Mouse (Mus musculus) heart, adult 11 months (tissue): Measurements from ENCODE around the gene Vti1a.

Experiments
- DNase-seq: peaks from one replicate; pipeline ENCODE4 v3.0.0; 2022

Vti1a gene

DNA sequence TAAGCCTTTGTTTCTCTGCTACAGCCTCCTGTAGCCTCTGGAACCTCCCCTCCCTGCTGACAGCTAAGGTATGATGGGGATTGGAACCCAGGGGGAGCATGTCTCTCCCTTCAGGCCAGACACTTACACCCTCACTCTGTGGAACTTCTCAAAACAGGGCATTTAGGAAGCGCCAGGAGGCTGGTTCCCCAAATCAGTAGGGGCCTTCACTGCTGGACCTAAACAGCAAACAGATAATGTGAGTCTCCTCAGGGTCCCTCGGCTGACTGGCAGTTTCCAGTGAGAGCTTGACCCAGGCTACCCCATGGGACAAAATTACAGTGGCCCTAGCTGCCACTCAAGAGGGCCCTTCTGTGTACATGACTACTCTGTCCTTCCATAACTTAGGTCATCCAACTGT lies 325.8 kb downstream of the Vti1a start:
- peak; percentile 90 for DNase-seq

DNA sequence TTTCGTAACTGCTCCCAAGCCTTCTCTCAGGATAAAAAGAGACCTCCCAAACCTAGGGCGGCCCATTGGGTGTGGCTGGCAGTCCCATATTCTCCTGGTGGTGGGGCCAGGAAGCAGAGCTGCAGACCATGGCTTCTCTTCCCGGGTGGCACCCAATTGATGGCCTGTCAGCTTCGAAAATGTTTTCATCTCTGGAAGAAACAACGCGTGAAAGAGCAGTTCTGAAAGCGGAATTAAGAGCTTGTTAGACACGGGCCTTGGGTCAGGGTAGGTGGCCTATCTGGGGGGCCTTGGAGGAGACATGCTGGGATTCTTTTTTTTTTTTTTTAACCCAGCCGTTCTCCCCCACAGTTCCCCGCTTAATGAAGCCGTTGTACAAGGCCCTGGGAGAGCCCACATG lies 326.3 kb downstream of the Vti1a start:
- no peak for DNase-seq

DNA sequence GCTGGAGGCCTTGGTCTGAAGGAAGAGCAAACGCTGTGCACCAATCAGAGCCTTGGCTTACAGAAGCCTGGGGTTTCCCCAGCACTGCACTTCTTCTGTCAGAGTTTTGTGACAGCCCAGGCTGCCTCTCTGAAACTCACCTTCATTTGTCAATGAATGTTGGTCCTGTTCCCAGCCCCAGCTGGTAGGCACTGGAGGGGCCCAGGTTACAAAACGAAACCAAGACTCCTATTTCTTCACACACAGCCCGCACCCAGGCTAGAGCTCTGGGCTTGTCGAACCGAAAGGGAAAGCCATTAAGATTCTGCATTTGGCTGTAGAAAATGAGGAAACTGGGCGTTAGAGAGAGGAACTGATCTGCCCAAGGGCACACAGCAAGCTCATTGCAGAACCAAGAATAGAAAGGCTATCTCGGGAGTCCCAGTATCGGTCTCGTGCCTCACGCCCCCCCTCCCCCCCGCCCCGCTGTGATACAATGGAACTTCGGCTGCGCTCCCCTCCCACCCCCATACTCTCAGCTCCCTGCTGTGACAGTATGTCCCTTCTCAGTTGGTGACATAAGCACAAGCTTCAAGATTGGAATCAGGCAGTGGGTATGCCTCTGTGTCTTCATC lies 327.3 kb downstream of the Vti1a start:
- peak; percentile 98 for DNase-seq

DNA sequence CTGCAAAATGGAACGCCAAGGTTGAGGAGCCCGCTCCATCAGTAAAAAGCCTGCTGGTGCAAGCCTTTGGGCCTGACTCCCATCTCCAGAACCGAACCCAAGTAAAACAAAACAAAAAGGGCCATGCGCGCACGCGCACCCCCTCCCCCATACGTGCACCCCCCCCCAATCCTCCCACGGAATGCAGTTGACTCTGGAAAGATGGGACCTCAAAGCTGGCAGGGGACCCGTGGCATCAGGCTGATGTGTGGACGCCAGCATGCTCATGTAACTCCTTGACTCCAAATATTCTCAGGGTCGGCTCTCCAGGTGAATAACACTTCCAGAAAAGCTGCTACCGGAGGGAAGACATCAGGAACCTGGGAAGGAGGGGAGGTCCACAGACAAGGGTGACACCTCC lies 327.8 kb downstream of the Vti1a start:
- DNase-seq, result peak; percentile 92

GRCm38 (mm10) chr19:55649363-55649762 lies 333.3 kb downstream of the Vti1a start:
- DNase-seq, result peak; percentile 96

- DNase-seq, result no peak
These were observed 334.9 kb downstream of the Vti1a start for GRCm38 (mm10) chr19:55651017-55651416.

DNA sequence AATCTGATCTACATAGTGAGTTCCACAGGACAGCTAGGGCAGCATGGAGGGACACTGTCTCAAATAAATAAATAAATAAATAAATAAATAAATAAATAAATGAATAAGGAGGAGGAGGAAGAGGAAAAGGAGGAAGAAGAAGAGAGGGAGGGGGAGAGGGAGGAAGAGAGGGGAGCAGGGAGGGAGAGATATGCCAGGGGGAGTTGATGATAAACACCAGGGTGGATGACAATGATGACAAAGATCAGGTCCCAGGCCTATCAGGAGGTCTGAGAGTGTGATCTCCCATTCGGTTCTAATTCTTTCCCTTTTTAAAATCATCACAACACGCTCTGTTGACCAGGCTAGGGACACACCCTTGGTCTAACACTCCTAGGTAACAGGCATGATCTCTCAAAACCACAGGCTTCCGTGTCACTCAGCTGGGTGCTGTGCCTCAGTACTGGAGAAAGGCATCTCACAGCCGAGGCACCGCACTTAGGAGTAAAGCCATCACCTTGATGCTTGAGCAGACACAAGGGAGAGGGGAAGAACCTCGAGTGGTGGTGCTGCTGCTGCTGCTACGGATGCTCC lies 336.7 kb downstream of the Vti1a start:
- no peak for DNase-seq

GRCm38 (mm10) chr19:55660165-55660564 lies 344.1 kb downstream of the Vti1a start:
- DNase-seq, result peak; percentile 98

DNA sequence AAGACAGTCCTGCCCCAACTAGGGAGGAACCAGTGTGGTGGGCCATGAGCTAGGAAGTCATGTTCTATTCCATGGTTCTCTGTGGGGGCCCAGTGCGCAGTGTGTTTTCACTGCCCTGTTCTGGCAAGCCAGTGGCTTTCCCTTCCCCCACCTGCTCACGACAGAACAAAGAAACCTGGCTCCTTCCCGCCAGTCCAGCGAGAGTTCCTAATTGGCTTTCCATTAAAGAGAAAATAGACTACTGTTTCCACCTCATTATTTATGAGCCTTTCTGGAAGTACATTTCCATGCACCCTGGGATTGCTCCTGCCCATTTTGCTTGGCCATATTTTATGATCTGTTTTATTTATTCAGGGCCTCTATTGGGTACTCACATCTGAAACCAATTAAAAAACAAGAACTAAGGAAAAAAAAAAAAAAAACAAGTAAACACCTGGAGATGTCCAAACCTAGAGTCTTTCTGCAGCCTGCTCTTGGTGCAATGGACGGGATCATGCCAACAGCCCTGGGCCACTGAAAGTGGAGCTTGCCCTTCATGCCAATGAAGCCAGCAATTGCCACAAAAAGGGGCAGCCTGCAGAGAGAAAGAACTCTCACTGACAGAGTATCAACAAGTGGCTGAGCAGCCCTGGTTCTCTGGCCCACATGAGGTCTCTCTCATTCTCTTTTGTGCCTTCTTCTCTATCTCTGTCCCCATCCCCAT lies 346.6 kb downstream of the Vti1a start:
- peak; percentile 81 for DNase-seq

GRCm38 (mm10) chr19:55667787-55668186 lies 351.7 kb downstream of the Vti1a start:
- peak; percentile 85 for DNase-seq

DNA sequence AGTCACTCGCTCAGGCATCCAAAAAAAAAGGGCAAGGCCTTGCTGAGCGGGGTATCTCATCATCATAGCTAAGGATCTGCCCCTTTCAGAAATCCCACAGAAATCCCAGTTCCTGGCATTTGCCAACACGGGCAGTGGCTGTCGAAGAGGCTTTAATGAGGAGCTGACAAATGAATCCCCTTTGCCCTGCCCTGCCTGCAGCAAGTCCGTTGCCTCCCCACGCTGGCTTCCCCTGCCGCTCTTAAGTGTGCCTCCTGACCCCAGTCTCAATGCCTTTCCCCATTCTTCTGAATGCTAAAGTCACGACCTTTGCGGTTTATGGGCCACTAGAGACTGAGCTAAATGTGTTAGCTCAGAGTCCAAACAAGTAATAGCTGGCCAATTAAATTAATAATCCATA lies 352.8 kb downstream of the Vti1a start:
- peak; percentile 71 for DNase-seq
